Mouse (Mus musculus) embryonic facial prominence, embryonic 15.5 days (tissue): ENCODE measurements around the gene Coasy. TPM values are rescaled to one million over a fixed set of nuclear protein-coding genes. Genes with fewer than 3 reads are reported as not detected.
A peak's percentile ranks its signal among the peaks of the same experiment; 100 is the strongest.

Experiments
- ATAC-seq: fragments of 200-750 bp; cut with Nextera tagmentation; 2 replicates; pipeline ENCODE4 v1.8.0; 2017; ENCODE audit warnings: low read depth, moderate TSS enrichment; ENCODE audit not compliant: insufficient number of reproducible peaks, low FRiP score, low TSS enrichment
- H3K27ac ChIP-seq: fragments of 300-500 bp; sonication (generic); replicated peaks from 2 replicates; pipeline ENCODE4 v1.5.1; 2015; ENCODE audit warnings: mild to moderate bottlenecking, inconsistent platforms
- H3K27me3 ChIP-seq: fragments of 300-500 bp; sonication (generic); 2 replicates; pipeline ENCODE4 v1.6.1; 2015; ENCODE audit warnings: inconsistent platforms
- H3K36me3 ChIP-seq: fragments of 300-500 bp; sonication (generic); 2 replicates; pipeline ENCODE4 v1.6.1; 2015; ENCODE audit warnings: mild to moderate bottlenecking, inconsistent platforms
- H3K4me1 ChIP-seq: fragments of 300-500 bp; sonication (generic); 2 replicates; pipeline ENCODE4 v1.6.1; 2015; ENCODE audit warnings: inconsistent platforms
- H3K4me2 ChIP-seq: fragments of 300-500 bp; sonication (generic); replicated peaks from 2 replicates; pipeline ENCODE4 v1.6.1; 2015; ENCODE audit warnings: mild to moderate bottlenecking, inconsistent platforms
- H3K4me3 ChIP-seq: fragments of 300-500 bp; sonication (generic); replicated peaks from 2 replicates; pipeline ENCODE4 v1.5.1; 2015; ENCODE audit warnings: mild to moderate bottlenecking, inconsistent platforms
- H3K9ac ChIP-seq: fragments of 300-500 bp; sonication (generic); 2 replicates; pipeline ENCODE4 v1.6.1; 2015; ENCODE audit warnings: inconsistent platforms
- H3K9me3 ChIP-seq: fragments of 300-500 bp; sonication (generic); replicated peaks from 2 replicates; pipeline ENCODE4 v1.6.1; 2016; ENCODE audit warnings: inconsistent platforms
- WGBS: fragments of 180-500 bp; shearing (Covaris S2); methylation state at CpG from one replicate; pipeline ENCODE4 v1.1.7; 2015; 5-methylcytosine and 5-hydroxymethylcytosine counted together
- polyA plus RNA-seq: library from polyadenylated mRNA; unstranded; fragments of >200 nt; fragmentation: Nextera tagmentation; extraction: Ambion mirVana; gene quantifications from 2 replicates; pipeline ENCODE4 v1.2.1, GENCODE M21; 2015

Gene Coasy
- polyA plus RNA-seq: 43.2 and 44.9 TPM in 2 replicates

- Histone ChIP-seq H3K9ac (peak within 1 kb of the TSS; percentile 88), H3K4me1 (peaks cover 42% of the 10 kb centered on the region), H3K4me3 (peak within 1 kb of the TSS; percentile 71), H3K36me3 (peaks cover 14% of the 10 kb centered on the region; the same call in 1 of the 2 replicates), H3K9me3 (no peaks in the 10 kb centered on the region), H3K27me3 (peaks cover 38% of the 10 kb centered on the region), H3K4me2 (peak within 1 kb of the TSS; percentile 97), H3K27ac (peak within 1 kb of the TSS; percentile 92)
- peak; percentile 91 for ATAC-seq
- under 1% methylated on average over 51 of the region's 51 CpGs for WGBS
Measured at GRCm38 (mm10) chr11:101082208-101083082, at the start of gene Coasy. Gene Coasy, plus strand, starts transcription at chr11:101082565.

DNA sequence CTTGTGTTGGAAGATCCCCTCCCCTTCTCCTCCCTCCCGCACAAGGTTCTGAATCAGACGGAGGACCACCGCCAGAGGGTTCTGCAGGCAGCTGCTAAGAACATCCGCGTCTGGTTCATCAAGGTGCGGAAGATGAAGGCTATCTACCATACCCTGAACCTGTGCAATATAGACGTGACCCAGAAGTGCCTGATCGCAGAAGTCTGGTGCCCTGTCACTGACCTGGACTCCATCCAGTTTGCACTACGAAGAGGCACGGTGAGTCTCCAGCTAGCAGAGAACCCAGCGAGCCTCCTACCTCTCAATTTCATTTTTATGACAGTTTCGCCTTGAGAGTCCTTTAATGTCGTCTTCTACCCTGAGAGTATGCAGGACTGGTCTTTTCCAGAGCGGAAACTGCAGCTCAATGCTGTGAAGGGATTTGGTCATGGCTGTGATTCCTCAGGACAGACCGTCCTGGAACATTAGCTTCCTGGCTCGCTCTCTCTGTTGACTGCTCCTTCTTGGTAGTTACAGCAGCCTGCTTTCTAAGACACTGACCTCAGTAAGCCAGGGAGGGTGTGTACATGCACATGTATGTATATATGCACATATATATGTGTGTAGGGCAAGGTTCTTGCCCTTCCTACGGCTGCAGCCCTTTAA, 48.4 kb upstream of the Coasy start:
- H3K9ac ChIP-seq: no peak overlapping the region
- H3K9me3 ChIP-seq: no peaks in the 10 kb centered on the region
- WGBS: 95% methylated on average over 17 of the region's 17 CpGs
- no peak overlapping the region for H3K4me2 ChIP-seq
- ATAC-seq: no peak
- H3K4me3 ChIP-seq: no peak overlapping the region
- H3K27ac ChIP-seq: no peak overlapping the region
- no peaks in the 10 kb centered on the region for H3K27me3 ChIP-seq
- H3K4me1 ChIP-seq: no peaks in the 10 kb centered on the region
- peaks cover 59% of the 10 kb centered on the region for H3K36me3 ChIP-seq

DNA sequence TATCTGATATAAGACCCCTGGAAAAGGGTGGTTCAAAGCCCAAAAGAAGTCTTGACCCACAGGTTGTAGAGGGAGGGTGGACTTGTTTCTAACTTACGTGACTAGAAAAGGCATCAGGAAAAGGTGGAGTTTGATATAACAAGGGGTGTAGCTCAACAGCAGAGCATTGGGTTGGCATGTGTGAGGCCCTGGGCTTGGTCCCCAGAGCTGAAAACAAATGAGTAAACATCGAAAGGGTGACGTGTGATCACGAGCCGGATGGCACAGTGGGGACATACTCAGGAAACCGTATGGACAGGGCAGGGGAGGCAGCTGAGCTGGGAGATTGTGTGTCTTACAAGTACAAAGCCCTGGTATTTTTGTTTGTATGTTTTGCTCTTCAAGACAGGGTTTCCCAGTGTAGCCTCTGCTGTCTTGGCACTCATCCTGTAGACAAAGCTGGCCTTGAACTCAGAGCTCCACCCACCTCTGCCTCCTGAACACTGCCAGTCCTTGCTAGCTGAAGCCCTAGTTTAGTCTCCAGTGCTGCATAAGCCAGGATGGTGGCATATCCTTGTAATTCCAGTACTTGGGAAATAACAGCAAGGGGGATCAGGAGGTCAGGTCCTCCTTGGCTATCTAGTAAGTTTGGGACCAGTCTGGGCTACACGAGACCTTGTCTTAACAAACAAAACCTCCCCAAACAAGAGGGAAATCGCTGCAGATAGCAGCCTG, 47.6 kb upstream of the Coasy start:
- H3K9ac ChIP-seq: no peak overlapping the region
- H3K4me2 ChIP-seq: no peak overlapping the region
- 93% methylated on average over 8 of the region's 8 CpGs for WGBS
- no peak for ATAC-seq
- no peaks in the 10 kb centered on the region for H3K27me3 ChIP-seq
- no peaks in the 10 kb centered on the region for H3K4me1 ChIP-seq
- H3K36me3 ChIP-seq: peaks cover 62% of the 10 kb centered on the region
- H3K27ac ChIP-seq: no peak overlapping the region
- no peaks in the 10 kb centered on the region for H3K9me3 ChIP-seq
- H3K4me3 ChIP-seq: no peak overlapping the region

- H3K4me1 ChIP-seq: no peaks in the 10 kb centered on the region
- no peaks in the 10 kb centered on the region for H3K9me3 ChIP-seq
- H3K27ac ChIP-seq: no peak overlapping the region
- H3K9ac ChIP-seq: no peak overlapping the region
- peaks cover 63% of the 10 kb centered on the region for H3K36me3 ChIP-seq
- no peaks in the 10 kb centered on the region for H3K27me3 ChIP-seq
- 89% methylated on average over 4 of the region's 4 CpGs for WGBS
- H3K4me2 ChIP-seq: no peak overlapping the region
- ATAC-seq: no peak
- no peak overlapping the region for H3K4me3 ChIP-seq
Measured at GRCm38 (mm10) chr11:101035328-101035695, 47.1 kb upstream of the Coasy start.

DNA sequence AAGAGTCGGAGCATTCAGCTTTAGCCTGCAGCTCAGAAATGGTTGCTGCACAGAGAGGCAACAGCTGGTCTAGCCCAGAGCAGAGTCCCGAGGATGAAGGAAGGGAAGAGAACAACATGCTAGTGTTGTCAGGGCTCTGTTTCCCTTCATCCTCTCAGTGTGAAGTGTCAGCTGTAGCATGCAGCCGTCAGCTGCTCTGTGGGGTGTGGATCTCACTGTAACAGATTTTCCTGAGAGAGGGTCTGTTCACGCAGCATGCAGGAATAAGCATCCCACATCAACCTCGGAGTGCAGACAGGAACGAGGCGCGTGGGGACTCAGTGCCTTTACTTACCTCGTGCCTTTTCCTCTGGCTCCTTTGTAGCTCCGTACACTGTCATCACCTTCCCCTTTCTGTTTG, 44.6 kb upstream of the Coasy start:
- Histone ChIP-seq H3K27me3 (no peaks in the 10 kb centered on the region), H3K27ac (no peak overlapping the region), H3K9ac (no peak overlapping the region), H3K36me3 (peaks cover 70% of the 10 kb centered on the region), H3K9me3 (no peaks in the 10 kb centered on the region), H3K4me3 (no peak overlapping the region), H3K4me1 (no peaks in the 10 kb centered on the region), H3K4me2 (no peak overlapping the region)
- no peak for ATAC-seq
- WGBS: 82% methylated on average over 10 of the region's 10 CpGs

DNA sequence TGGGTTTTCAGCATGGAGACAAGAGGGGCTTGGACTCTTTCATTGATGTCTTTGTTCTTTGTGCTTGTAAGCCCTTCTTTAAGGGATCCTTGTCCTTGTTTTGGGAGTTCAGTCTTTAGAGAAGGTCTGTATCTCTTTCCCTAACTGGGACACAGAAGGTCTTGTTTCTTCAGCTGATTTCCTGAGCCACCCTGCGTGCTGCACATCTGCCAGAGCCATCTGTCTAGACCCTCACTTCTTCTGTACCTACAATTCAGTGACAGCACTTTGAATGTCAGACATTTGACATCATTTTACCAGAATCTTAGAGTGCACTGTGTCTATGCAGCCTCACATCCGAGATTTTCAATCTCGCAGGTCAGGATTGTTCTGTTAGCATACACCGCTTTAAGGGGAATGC, 36.5 kb upstream of the Coasy start:
- Histone ChIP-seq H3K36me3 (peaks cover 82% of the 10 kb centered on the region), H3K9ac (no peak overlapping the region), H3K4me2 (no peak overlapping the region), H3K27me3 (no peaks in the 10 kb centered on the region), H3K4me3 (no peak overlapping the region), H3K4me1 (no peaks in the 10 kb centered on the region), H3K27ac (no peak overlapping the region), H3K9me3 (no peaks in the 10 kb centered on the region)
- 88% methylated on average over 4 of the region's 4 CpGs for WGBS
- ATAC-seq: no peak

DNA sequence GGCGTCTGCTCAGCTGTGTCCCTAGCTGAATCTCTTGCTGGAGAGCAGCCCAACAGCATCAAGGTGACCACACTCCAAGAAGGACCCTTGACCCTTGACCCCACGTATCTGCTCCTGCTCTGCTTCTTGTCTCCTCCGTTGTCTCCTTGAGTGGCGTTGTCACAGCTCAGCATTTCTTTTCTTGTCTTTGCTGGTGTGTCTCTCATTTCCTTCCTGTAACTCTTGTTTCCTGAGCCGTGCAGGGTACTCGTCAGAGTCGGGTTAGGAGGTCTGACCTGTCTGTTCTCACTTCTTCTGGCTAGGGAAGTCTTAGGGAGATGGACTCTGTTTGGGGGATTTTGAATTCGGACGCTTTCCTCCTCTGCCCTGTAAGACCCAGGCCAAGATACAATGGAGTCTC, 35.9 kb upstream of the Coasy start:
- Histone ChIP-seq H3K4me2 (no peak overlapping the region), H3K36me3 (peaks cover 84% of the 10 kb centered on the region), H3K9me3 (no peaks in the 10 kb centered on the region), H3K27me3 (no peaks in the 10 kb centered on the region), H3K4me3 (no peak overlapping the region), H3K9ac (no peak overlapping the region), H3K27ac (no peak overlapping the region), H3K4me1 (no peaks in the 10 kb centered on the region)
- no peak for ATAC-seq
- 72% methylated on average over 9 of the region's 9 CpGs for WGBS

DNA sequence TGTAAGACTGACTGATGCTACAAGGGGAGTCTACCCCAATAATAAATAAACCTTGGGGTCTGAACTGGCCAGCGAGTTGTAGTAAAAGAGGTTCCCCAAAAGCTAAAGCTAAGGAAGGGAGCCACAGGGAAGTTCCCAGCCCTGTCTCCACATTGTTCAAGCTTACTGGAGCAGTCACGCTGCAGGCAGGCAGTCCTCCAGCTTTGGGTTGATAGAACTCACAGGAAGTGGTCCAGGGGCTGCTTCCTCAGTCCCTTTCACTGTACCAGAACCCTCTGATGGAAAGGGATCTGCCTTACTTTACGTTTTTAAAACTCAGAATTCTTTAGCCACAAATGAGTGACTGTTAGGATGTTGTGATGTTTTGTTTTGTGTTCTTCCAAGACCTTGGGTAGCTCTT, 34.9 kb upstream of the Coasy start:
- no peak overlapping the region for H3K4me2 ChIP-seq
- no peaks in the 10 kb centered on the region for H3K4me1 ChIP-seq
- H3K27ac ChIP-seq: no peak overlapping the region
- no peak for ATAC-seq
- no peak overlapping the region for H3K9ac ChIP-seq
- H3K4me3 ChIP-seq: no peak overlapping the region
- H3K27me3 ChIP-seq: no peaks in the 10 kb centered on the region
- H3K9me3 ChIP-seq: no peaks in the 10 kb centered on the region
- WGBS: 81% methylated on average over 3 of the region's 3 CpGs
- H3K36me3 ChIP-seq: peaks cover 85% of the 10 kb centered on the region

- H3K36me3 ChIP-seq: peaks cover 74% of the 10 kb centered on the region
- H3K9ac ChIP-seq: no peak overlapping the region
- no peak for ATAC-seq
- no peaks in the 10 kb centered on the region for H3K9me3 ChIP-seq
- no peaks in the 10 kb centered on the region for H3K27me3 ChIP-seq
- no peak overlapping the region for H3K4me2 ChIP-seq
- no peak overlapping the region for H3K27ac ChIP-seq
- WGBS: 88% methylated on average over 9 of the region's 9 CpGs
- H3K4me1 ChIP-seq: no peaks in the 10 kb centered on the region
- H3K4me3 ChIP-seq: no peak overlapping the region
Measured at GRCm38 (mm10) chr11:101050359-101050758, 32.0 kb upstream of the Coasy start.

- no peak overlapping the region for H3K27ac ChIP-seq
- H3K36me3 ChIP-seq: peaks cover 74% of the 10 kb centered on the region
- H3K4me3 ChIP-seq: no peak overlapping the region
- no peaks in the 10 kb centered on the region for H3K4me1 ChIP-seq
- 84% methylated on average over 6 of the region's 6 CpGs for WGBS
- no peaks in the 10 kb centered on the region for H3K27me3 ChIP-seq
- no peak overlapping the region for H3K4me2 ChIP-seq
- 0 out of 2 replicates have a peak, but pooled peaks have one; percentile 3 for ATAC-seq
- H3K9me3 ChIP-seq: no peaks in the 10 kb centered on the region
- H3K9ac ChIP-seq: no peak overlapping the region
Measured at GRCm38 (mm10) chr11:101051051-101051493, 31.3 kb upstream of the Coasy start.

DNA sequence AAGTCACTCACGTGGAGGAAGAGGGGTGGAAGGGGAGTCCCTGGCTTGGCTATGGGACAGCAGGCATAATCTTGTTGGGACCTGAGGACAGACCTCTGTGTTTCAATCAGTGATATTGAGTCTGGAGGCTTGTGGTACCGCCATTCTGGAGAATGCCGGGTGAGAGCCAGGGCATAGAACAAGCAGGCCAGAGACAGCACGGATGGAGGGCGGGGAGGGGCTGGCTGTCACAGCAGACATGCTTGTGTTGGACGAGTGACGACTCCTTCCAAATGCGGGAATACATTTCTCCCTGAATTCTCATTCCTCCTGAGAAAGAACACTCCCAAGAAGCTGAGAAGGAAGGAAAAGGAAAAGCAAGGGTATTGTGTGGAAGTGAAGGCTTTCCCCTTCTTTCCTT, 30.7 kb upstream of the Coasy start:
- Histone ChIP-seq H3K36me3 (peaks cover 70% of the 10 kb centered on the region), H3K27ac (no peak overlapping the region), H3K9me3 (no peaks in the 10 kb centered on the region), H3K4me3 (no peak overlapping the region), H3K4me1 (peaks cover 2% of the 10 kb centered on the region; the same call in 1 of the 2 replicates), H3K9ac (no peak overlapping the region), H3K4me2 (no peak overlapping the region), H3K27me3 (no peaks in the 10 kb centered on the region)
- WGBS: 72% methylated on average over 8 of the region's 8 CpGs
- no peak for ATAC-seq
